Mouse (Mus musculus) midbrain, embryonic 16.5 days (tissue): ENCODE results near the gene Arl8a. TPM values are rescaled to one million over a fixed set of nuclear protein-coding genes. Genes with fewer than 3 reads are reported as not detected.
"Not testable (repeated sequence)": the region's sequence is repeated elsewhere in the genome, so short reads cannot be mapped to it uniquely, and the experiment has no call there.

ENCODE experiments used
- ATAC-seq: fragments of 200-750 bp; cut with Nextera tagmentation; 2 replicates; pipeline ENCODE4 v1.8.0; 2017; ENCODE audit warnings: moderate TSS enrichment
- H3K27ac ChIP-seq: fragments of 300-500 bp; sonication (generic); 2 replicates; pipeline ENCODE4 v1.5.1; 2014; ENCODE audit warnings: mild to moderate bottlenecking, low read length, mixed read lengths
- H3K27me3 ChIP-seq: fragments of 300-500 bp; sonication (generic); 2 replicates; pipeline ENCODE4 v1.6.1; 2014; ENCODE audit warnings: low read depth, low read length, mixed read lengths; ENCODE audit not compliant: control insufficient read depth, insufficient read depth
- H3K36me3 ChIP-seq: fragments of 300-500 bp; sonication (generic); 2 replicates; pipeline ENCODE4 v1.6.1; 2014; ENCODE audit warnings: mild to moderate bottlenecking, low read length, moderate library complexity, mixed read lengths; ENCODE audit not compliant: control insufficient read depth, insufficient read depth
- H3K4me1 ChIP-seq: fragments of 300-500 bp; sonication (generic); 2 replicates; pipeline ENCODE4 v1.6.1; 2014; ENCODE audit warnings: mild to moderate bottlenecking, low read length, mixed read lengths; ENCODE audit not compliant: control insufficient read depth, insufficient read depth
- H3K4me2 ChIP-seq: fragments of 300-500 bp; sonication (generic); 2 replicates; pipeline ENCODE4 v1.6.1; 2014; ENCODE audit warnings: mild to moderate bottlenecking, low read length, mixed read lengths
- H3K4me3 ChIP-seq: fragments of 300-500 bp; sonication (generic); 2 replicates; pipeline ENCODE4 v1.5.1; 2014; ENCODE audit warnings: low read depth, mild to moderate bottlenecking, low read length, moderate library complexity, mixed read lengths
- H3K9ac ChIP-seq: fragments of 300-500 bp; sonication (generic); 2 replicates; pipeline ENCODE4 v1.6.1; 2014; ENCODE audit warnings: low read depth, low read length, mixed read lengths
- H3K9me3 ChIP-seq: fragments of 300-500 bp; sonication (generic); replicated peaks from 2 replicates; pipeline ENCODE4 v1.6.1; 2014; ENCODE audit warnings: mild to moderate bottlenecking, low read length, mixed read lengths; ENCODE audit not compliant: control insufficient read depth, poor library complexity, severe bottlenecking
- WGBS: fragments of 180-500 bp; shearing (Covaris S2); extraction: QIAGEN DNeasy Blood & Tissue Kit; methylation state at CpG from one replicate; pipeline ENCODE4 v1.1.7; 2014; 5-methylcytosine and 5-hydroxymethylcytosine counted together
- polyA plus RNA-seq: library from polyadenylated mRNA; unstranded; fragments of >200 nt; fragmentation: Nextera tagmentation; extraction: Ambion mirVana; gene quantifications from 2 replicates; pipeline ENCODE4 v1.2.1, GENCODE M21; 2015

Arl8a gene
- polyA plus RNA-seq, 1 experiment from 2014 or later, result 409 TPM

- no peak for ATAC-seq
- Histone ChIP-seq H3K4me2 (no peak overlapping the region), H3K27ac (no peak overlapping the region), H3K9ac (no peak overlapping the region), H3K4me3 (no peak overlapping the region), H3K36me3 (no peaks in the 10 kb centered on the region), H3K27me3 (no peaks in the 10 kb centered on the region), H3K9me3 (no peaks in the 10 kb centered on the region), H3K4me1 (peaks cover 7% of the 10 kb centered on the region; the same call in 1 of the 2 replicates)
- 74% methylated on average over 3 of the region's 3 CpGs for WGBS
Observed at GRCm38 (mm10) chr1:135182975-135183374, 36.4 kb downstream of the Arl8a start.

GRCm38 (mm10) chr1:135183448-135183847 lies 36.8 kb downstream of the Arl8a start:
- 81% methylated on average over 4 of the region's 4 CpGs for WGBS
- no peaks in the 10 kb centered on the region for H3K36me3 ChIP-seq

GRCm38 (mm10) chr1:135183941-135184570 lies 37.4 kb downstream of the Arl8a start:
- Histone ChIP-seq H3K27me3 (no peaks in the 10 kb centered on the region), H3K9ac (no peak overlapping the region), H3K4me3 (no peak overlapping the region), H3K4me2 (no peak overlapping the region), H3K9me3 (no peaks in the 10 kb centered on the region), H3K27ac (no peak overlapping the region), H3K36me3 (no peaks in the 10 kb centered on the region), H3K4me1 (peaks cover 7% of the 10 kb centered on the region; the same call in 1 of the 2 replicates)
- WGBS, result 77% methylated on average over 11 of the region's 11 CpGs
- ATAC-seq, result no peak

More at GRCm38 (mm10) chr1:135183448-135183847, 36.8 kb downstream of the Arl8a start:
- Histone ChIP-seq H3K27ac (no peak overlapping the region), H3K4me1 (peaks cover 7% of the 10 kb centered on the region; the same call in 1 of the 2 replicates), H3K27me3 (no peaks in the 10 kb centered on the region), H3K4me2 (no peak overlapping the region), H3K9ac (no peak overlapping the region), H3K9me3 (no peaks in the 10 kb centered on the region), H3K4me3 (no peak overlapping the region)
- ATAC-seq, result no peak

- Histone ChIP-seq H3K4me1 (peaks cover 7% of the 10 kb centered on the region; the same call in 1 of the 2 replicates), H3K4me3 (no peak overlapping the region), H3K36me3 (no peaks in the 10 kb centered on the region), H3K9ac (no peak overlapping the region), H3K9me3 (no peaks in the 10 kb centered on the region), H3K4me2 (no peak overlapping the region), H3K27ac (no peak overlapping the region), H3K27me3 (no peaks in the 10 kb centered on the region)
- 20% methylated on average over 5 of the region's 5 CpGs for WGBS
- ATAC-seq, result no peak
Observed at GRCm38 (mm10) chr1:135185936-135186335, 39.3 kb downstream of the Arl8a start.

- 36% methylated on average over 8 of the region's 8 CpGs for WGBS
- no peak overlapping the region for H3K9ac ChIP-seq
- no peaks in the 10 kb centered on the region for H3K36me3 ChIP-seq
- no peak overlapping the region for H3K4me2 ChIP-seq
- H3K4me3 ChIP-seq, result no peak overlapping the region
- no peak for ATAC-seq
- H3K27me3 ChIP-seq, result no peaks in the 10 kb centered on the region
- H3K4me1 ChIP-seq, result peaks cover 5% of the 10 kb centered on the region; the same call in 1 of the 2 replicates
- H3K9me3 ChIP-seq, result no peaks in the 10 kb centered on the region
- no peak overlapping the region for H3K27ac ChIP-seq
Observed at GRCm38 (mm10) chr1:135186427-135186826, 39.8 kb downstream of the Arl8a start.

GRCm38 (mm10) chr1:135187016-135187415 lies 40.4 kb downstream of the Arl8a start:
- not testable (repeated sequence) for H3K9me3 ChIP-seq, H3K9ac ChIP-seq, H3K27me3 ChIP-seq, ATAC-seq, H3K36me3 ChIP-seq, H3K27ac ChIP-seq, H3K4me1 ChIP-seq, H3K4me3 ChIP-seq, H3K4me2 ChIP-seq
- 46% methylated on average over 2 of the region's 2 CpGs for WGBS

GRCm38 (mm10) chr1:135188197-135188596 lies 41.6 kb downstream of the Arl8a start:
- 9% methylated on average over 3 of the region's 3 CpGs for WGBS
- no peak overlapping the region for H3K27ac ChIP-seq
- no peaks in the 10 kb centered on the region for H3K27me3 ChIP-seq
- H3K9me3 ChIP-seq, result no peaks in the 10 kb centered on the region
- peaks cover 4% of the 10 kb centered on the region; the same call in 1 of the 2 replicates for H3K4me1 ChIP-seq
- H3K4me3 ChIP-seq, result no peak overlapping the region
- ATAC-seq, result no peak
- H3K36me3 ChIP-seq, result no peaks in the 10 kb centered on the region
- H3K9ac ChIP-seq, result no peak overlapping the region
- H3K4me2 ChIP-seq, result no peak overlapping the region

- no peak for ATAC-seq
- no peak overlapping the region for H3K9ac ChIP-seq
- no peaks in the 10 kb centered on the region for H3K27me3 ChIP-seq
- peaks cover 4% of the 10 kb centered on the region; the same call in 1 of the 2 replicates for H3K4me1 ChIP-seq
- no peak overlapping the region for H3K4me3 ChIP-seq
- H3K9me3 ChIP-seq, result no peaks in the 10 kb centered on the region
- H3K36me3 ChIP-seq, result no peaks in the 10 kb centered on the region
- no peak overlapping the region for H3K4me2 ChIP-seq
- H3K27ac ChIP-seq, result no peak overlapping the region
- WGBS, result 91% methylated on average over 4 of the region's 4 CpGs
Observed at GRCm38 (mm10) chr1:135189186-135189585, 42.6 kb downstream of the Arl8a start.

GRCm38 (mm10) chr1:135194335-135194734 lies 47.7 kb downstream of the Arl8a start:
- not testable (repeated sequence) for H3K4me1 ChIP-seq, H3K4me2 ChIP-seq, H3K27ac ChIP-seq, H3K4me3 ChIP-seq, H3K9me3 ChIP-seq, ATAC-seq, H3K36me3 ChIP-seq, H3K9ac ChIP-seq, H3K27me3 ChIP-seq
- 78% methylated on average over 5 of the region's 5 CpGs for WGBS
